Mouse (Mus musculus): Measurements from ENCODE around the gene Olfr573-ps1. TPM values are rescaled to one million over a fixed set of nuclear protein-coding genes. Genes with fewer than 3 reads are reported as not detected.

Gene Olfr573-ps1
- polyA plus RNA-seq, 2 experiments = not detected

GRCm38 (mm10) chr7:102927105-102927504 is 15.3 kb downstream of the Olfr573-ps1 start:
- no peak overlapping the region for H3K4me2 ChIP-seq (replicated peaks; ENCODE audit: low read depth, low read length, severe bottlenecking)
- ATAC-seq (ENCODE audit: low FRiP score, low read depth) (no peak), DNase-seq (ENCODE audit: low spot score) (no peak)
- 68% methylated on average over 3 of the region's 3 CpGs for WGBS
- no peak overlapping the region for H3K27ac ChIP-seq (replicated peaks; ENCODE audit: low read depth, low read length)
- H3K9me3 ChIP-seq (ENCODE audit: control insufficient read depth, low read length) = no peaks in the 10 kb centered on the region
- no peak overlapping the region for H3K9ac ChIP-seq (ENCODE audit: low read depth, low read length, severe bottlenecking)
- no peaks in the 10 kb centered on the region for H3K27me3 ChIP-seq (ENCODE audit: control insufficient read depth, insufficient read depth, low read length)
- no peak overlapping the region for H3K4me3 ChIP-seq (replicated peaks; ENCODE audit: low read length)
- no peaks in the 10 kb centered on the region for H3K4me1 ChIP-seq (ENCODE audit: control insufficient read depth, insufficient read depth, low read length)
- H3K36me3 ChIP-seq (ENCODE audit: control insufficient read depth, insufficient read depth, low read length) = no peaks in the 10 kb centered on the region
- no peak for TF ChIP-seq POLR2A (IDR thresholded peaks at IDR 0.05; ENCODE audit: borderline replicate concordance, extremely low read depth, insufficient read depth, insufficient read length)

GRCm38 (mm10) chr7:102924109-102924508 is 18.3 kb downstream of the Olfr573-ps1 start, which contains the start of gene Olfr572:
TSS of gene Olfr572 (plus strand) at chr7:102924409.
- WGBS = 63% methylated on average over 1 of the region's 1 CpGs
- no peaks in the 10 kb centered on the region for H3K9me3 ChIP-seq (ENCODE audit: control insufficient read depth, low read length)
- H3K4me1 ChIP-seq (ENCODE audit: control insufficient read depth, insufficient read depth, low read length) = no peaks in the 10 kb centered on the region
- H3K4me3 ChIP-seq (replicated peaks; ENCODE audit: low read length) = no peak within 1 kb of the TSS
- no peaks in the 10 kb centered on the region for H3K27me3 ChIP-seq (ENCODE audit: control insufficient read depth, insufficient read depth, low read length)
- H3K9ac ChIP-seq (ENCODE audit: low read depth, low read length, severe bottlenecking) = no peak within 1 kb of the TSS
- ATAC-seq (ENCODE audit: low FRiP score, low read depth) (no peak), DNase-seq (ENCODE audit: low spot score) (no peak)
- no peak within 1 kb of the TSS for H3K27ac ChIP-seq (replicated peaks; ENCODE audit: low read depth, low read length)
- TF ChIP-seq POLR2A (IDR thresholded peaks at IDR 0.05; ENCODE audit: borderline replicate concordance, extremely low read depth, insufficient read depth, insufficient read length) = no peak
- no peak within 1 kb of the TSS for H3K4me2 ChIP-seq (replicated peaks; ENCODE audit: low read depth, low read length, severe bottlenecking)
- no peaks in the 10 kb centered on the region for H3K36me3 ChIP-seq (ENCODE audit: control insufficient read depth, insufficient read depth, low read length)

DNA sequence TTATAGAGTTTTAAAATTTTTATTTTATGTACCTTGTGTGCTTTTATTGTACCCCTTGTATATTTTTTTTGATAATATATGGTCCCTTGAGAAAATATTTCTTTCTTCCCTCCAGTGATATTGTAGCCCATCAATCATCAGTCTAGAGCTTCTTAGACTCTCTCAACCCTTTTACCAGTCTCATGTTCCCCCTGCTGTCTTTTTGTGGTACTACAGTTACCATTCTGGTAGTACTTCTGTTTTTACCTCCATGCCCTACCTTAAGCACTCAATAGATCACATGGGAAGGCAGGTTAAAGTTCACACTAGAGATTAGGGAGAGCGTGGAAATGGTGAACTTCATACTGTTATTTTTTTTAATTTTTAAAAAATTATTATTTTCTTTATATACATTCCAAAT is 22.7 kb downstream of the Olfr573-ps1 start:
- H3K4me3 ChIP-seq (replicated peaks; ENCODE audit: low read length) = no peak overlapping the region
- H3K4me1 ChIP-seq (ENCODE audit: control insufficient read depth, insufficient read depth, low read length) = no peaks in the 10 kb centered on the region
- DNase-seq (ENCODE audit: low spot score) (peak; percentile 80), ATAC-seq (ENCODE audit: low FRiP score, low read depth) (peak; percentile 30; the same call in 1 of the 2 replicates)
- no peaks in the 10 kb centered on the region for H3K27me3 ChIP-seq (ENCODE audit: control insufficient read depth, insufficient read depth, low read length)
- H3K9me3 ChIP-seq (ENCODE audit: control insufficient read depth, low read length) = no peaks in the 10 kb centered on the region
- no peak overlapping the region for H3K9ac ChIP-seq (ENCODE audit: low read depth, low read length, severe bottlenecking)
- H3K27ac ChIP-seq (replicated peaks; ENCODE audit: low read depth, low read length) = no peak overlapping the region
- 10% methylated on average over 1 of the region's 1 CpGs for WGBS
- no peak for TF ChIP-seq POLR2A (IDR thresholded peaks at IDR 0.05; ENCODE audit: borderline replicate concordance, extremely low read depth, insufficient read depth, insufficient read length)
- H3K36me3 ChIP-seq (ENCODE audit: control insufficient read depth, insufficient read depth, low read length) = no peaks in the 10 kb centered on the region
- H3K4me2 ChIP-seq (replicated peaks; ENCODE audit: low read depth, low read length, severe bottlenecking) = no peak overlapping the region

DNA sequence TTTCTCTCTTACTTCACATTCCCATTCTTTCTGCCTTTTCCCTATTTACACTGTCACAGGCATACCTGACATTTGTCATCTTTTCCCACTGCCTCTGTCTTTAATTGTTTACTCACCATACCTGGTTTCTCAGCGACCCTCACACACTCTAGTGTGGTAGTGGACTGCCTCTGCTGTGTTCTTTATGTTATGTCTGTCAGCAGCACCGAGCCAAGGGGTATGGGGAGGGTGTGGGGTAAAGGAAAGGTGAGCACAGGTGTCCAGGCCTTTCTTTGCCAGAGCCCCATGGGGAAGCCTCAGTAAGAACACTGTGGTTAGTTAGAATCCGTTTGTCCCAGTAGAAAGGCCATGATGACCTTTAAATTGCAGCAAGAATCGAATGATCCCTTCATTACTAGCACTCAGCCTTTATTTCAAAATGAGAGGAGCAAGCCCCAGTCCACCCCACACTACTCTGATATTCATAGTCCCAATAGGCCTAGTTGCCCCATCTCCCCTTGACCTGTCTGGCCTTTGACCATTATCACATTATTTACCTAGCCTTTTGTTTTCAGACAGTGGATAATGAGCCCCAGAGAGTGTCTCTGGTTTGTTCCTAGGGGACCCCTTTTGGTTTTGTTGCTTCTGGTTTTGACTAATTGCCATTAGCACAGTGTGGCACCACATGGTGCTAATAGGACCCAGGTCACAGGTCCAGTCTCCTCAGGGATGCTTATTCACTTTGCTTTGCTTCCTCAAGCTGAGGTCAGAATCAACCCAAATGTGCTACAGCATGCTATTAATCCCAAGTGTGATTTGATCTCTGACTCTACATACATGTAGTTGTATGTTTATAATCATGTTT is 25.1 kb downstream of the Olfr573-ps1 start, which contains the start of gene Olfr571:
Gene Olfr571 (minus strand): TSS at position 505 of the 844 bp plus-strand sequence.
- H3K36me3 ChIP-seq (ENCODE audit: control insufficient read depth, insufficient read depth, low read length) = no peaks in the 10 kb centered on the region
- no peak within 1 kb of the TSS for H3K4me2 ChIP-seq (replicated peaks; ENCODE audit: low read depth, low read length, severe bottlenecking)
- no peaks in the 10 kb centered on the region for H3K4me1 ChIP-seq (ENCODE audit: control insufficient read depth, insufficient read depth, low read length)
- H3K4me3 ChIP-seq (replicated peaks; ENCODE audit: low read length) = no peak within 1 kb of the TSS
- 58% methylated on average over 4 of the region's 4 CpGs for WGBS
- TF ChIP-seq POLR2A (IDR thresholded peaks at IDR 0.05; ENCODE audit: borderline replicate concordance, extremely low read depth, insufficient read depth, insufficient read length) = no peak
- H3K27ac ChIP-seq (replicated peaks; ENCODE audit: low read depth, low read length) = no peak within 1 kb of the TSS
- no peaks in the 10 kb centered on the region for H3K9me3 ChIP-seq (ENCODE audit: control insufficient read depth, low read length)
- no peak for ATAC-seq (ENCODE audit: low FRiP score, low read depth)
- DNase-seq (ENCODE audit: low spot score) = no peak
- no peak within 1 kb of the TSS for H3K9ac ChIP-seq (ENCODE audit: low read depth, low read length, severe bottlenecking)
- H3K27me3 ChIP-seq (ENCODE audit: control insufficient read depth, insufficient read depth, low read length) = no peaks in the 10 kb centered on the region

DNA sequence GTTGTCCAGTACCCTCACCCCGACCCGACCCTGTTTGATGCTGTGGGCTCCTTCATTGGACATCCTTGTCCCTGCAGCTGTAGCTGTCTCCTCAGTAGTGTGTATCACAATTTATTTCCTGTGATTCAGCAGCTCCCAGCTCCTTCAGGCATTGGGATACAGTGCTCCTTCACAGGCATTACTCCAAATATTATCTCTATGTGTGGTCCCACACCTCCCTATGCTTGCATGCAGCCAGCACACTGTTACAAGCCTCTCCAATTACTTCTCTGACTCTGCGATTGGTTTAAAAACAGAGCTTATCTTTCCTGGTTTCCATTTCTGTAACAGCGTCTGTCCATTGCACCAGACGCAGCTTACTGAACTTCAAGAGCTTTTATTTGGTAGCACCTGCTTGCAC is 26.0 kb downstream of the Olfr573-ps1 start:
- no peak for ATAC-seq (ENCODE audit: low FRiP score, low read depth)
- no peak overlapping the region for H3K4me3 ChIP-seq (replicated peaks; ENCODE audit: low read length)
- WGBS = 58% methylated on average over 5 of the region's 5 CpGs
- H3K9me3 ChIP-seq (ENCODE audit: control insufficient read depth, low read length) = no peaks in the 10 kb centered on the region
- no peak overlapping the region for H3K27ac ChIP-seq (replicated peaks; ENCODE audit: low read depth, low read length)
- TF ChIP-seq POLR2A (IDR thresholded peaks at IDR 0.05; ENCODE audit: borderline replicate concordance, extremely low read depth, insufficient read depth, insufficient read length) = no peak
- H3K27me3 ChIP-seq (ENCODE audit: control insufficient read depth, insufficient read depth, low read length) = no peaks in the 10 kb centered on the region
- no peak overlapping the region for H3K9ac ChIP-seq (ENCODE audit: low read depth, low read length, severe bottlenecking)
- H3K36me3 ChIP-seq (ENCODE audit: control insufficient read depth, insufficient read depth, low read length) = no peaks in the 10 kb centered on the region
- H3K4me1 ChIP-seq (ENCODE audit: control insufficient read depth, insufficient read depth, low read length) = no peaks in the 10 kb centered on the region
- DNase-seq (ENCODE audit: low spot score) = no peak
- no peak overlapping the region for H3K4me2 ChIP-seq (replicated peaks; ENCODE audit: low read depth, low read length, severe bottlenecking)

All from limb, embryonic 14.5 days (tissue).